Mouse (Mus musculus) stomach, embryonic 16.5 days (tissue): ENCODE data around the gene Tm4sf20. TPM values are rescaled to one million over a fixed set of nuclear protein-coding genes. Genes with fewer than 3 reads are reported as not detected.

Experiments used
- ATAC-seq: fragments of 200-750 bp; cut with Nextera tagmentation; 2 replicates; pipeline ENCODE4 v1.8.0; 2017; ENCODE audit warnings: moderate number of reproducible peaks, moderate TSS enrichment; ENCODE audit not compliant: insufficient read depth, low FRiP score
- H3K27ac ChIP-seq: fragments of 300-500 bp; sonication (generic); 2 replicates; pipeline ENCODE4 v1.5.1; 2014; ENCODE audit warnings: low read length
- H3K27me3 ChIP-seq: fragments of 300-500 bp; sonication (generic); 2 replicates; pipeline ENCODE4 v1.6.1; 2014; ENCODE audit warnings: low read length, control low read depth, mixed read lengths; ENCODE audit not compliant: control insufficient read depth, insufficient read depth
- H3K36me3 ChIP-seq: fragments of 300-500 bp; sonication (generic); 2 replicates; pipeline ENCODE4 v1.6.1; 2014; ENCODE audit warnings: low read length; ENCODE audit not compliant: control insufficient read depth, insufficient read depth
- H3K4me1 ChIP-seq: fragments of 300-500 bp; sonication (generic); 2 replicates; pipeline ENCODE4 v1.6.1; 2014; ENCODE audit warnings: low read length, control low read depth, mixed read lengths; ENCODE audit not compliant: control insufficient read depth, insufficient read depth
- H3K4me2 ChIP-seq: fragments of 300-500 bp; sonication (generic); 2 replicates; pipeline ENCODE4 v1.6.1; 2014; ENCODE audit warnings: low read depth, low read length, mixed read lengths
- H3K4me3 ChIP-seq: fragments of 300-500 bp; sonication (generic); replicated peaks from 2 replicates; pipeline ENCODE4 v1.5.1; 2014; ENCODE audit warnings: mild to moderate bottlenecking, low read length
- H3K9ac ChIP-seq: fragments of 300-500 bp; sonication (generic); 2 replicates; pipeline ENCODE4 v1.6.1; 2014; ENCODE audit warnings: low read length
- H3K9me3 ChIP-seq: fragments of 300-500 bp; sonication (generic); replicated peaks from 2 replicates; pipeline ENCODE4 v1.6.1; 2016; ENCODE audit warnings: low read length, control low read depth; ENCODE audit not compliant: control insufficient read depth
- WGBS: fragments of 180-500 bp; shearing (Covaris S2); extraction: QIAGEN DNeasy Blood & Tissue Kit; methylation state at CpG from one replicate; pipeline ENCODE4 v1.1.7; 2014; 5-methylcytosine and 5-hydroxymethylcytosine counted together
- polyA plus RNA-seq: library from polyadenylated mRNA; unstranded; fragments of >200 nt; fragmentation: Nextera tagmentation; extraction: Ambion mirVana; gene quantifications from 2 replicates; pipeline ENCODE4 v1.2.1, GENCODE M21; 2015

The Tm4sf20 gene
- polyA plus RNA-seq, 1 experiment from 2014 or later, result 21.3 TPM

- peak; percentile 70; the same call in 1 of the 2 replicates for ATAC-seq
- Histone ChIP-seq H3K27ac (peak overlapping the region; percentile 27; the same call in 1 of the 2 replicates), H3K27me3 (no peaks in the 10 kb centered on the region), H3K36me3 (0 out of 2 replicates have a peak, but pooled peaks cover 4% of the 10 kb centered on the region), H3K4me1 (no peaks in the 10 kb centered on the region), H3K9me3 (no peaks in the 10 kb centered on the region), H3K4me2 (no peak overlapping the region), H3K4me3 (no peak overlapping the region), H3K9ac (no peak overlapping the region)
- WGBS, result 47% methylated on average over 4 of the region's 4 CpGs
These were observed 1.6 kb downstream of the Tm4sf20 start for GRCm38 (mm10) chr1:82766641-82767040.

- H3K4me1 ChIP-seq, result no peaks in the 10 kb centered on the region
- 0 out of 2 replicates have a peak, but pooled peaks cover 6% of the 10 kb centered on the region for H3K36me3 ChIP-seq
- no peak overlapping the region; the same call in 1 of the 2 replicates for H3K27ac ChIP-seq
- no peak for ATAC-seq
- no peak overlapping the region for H3K4me3 ChIP-seq
- H3K27me3 ChIP-seq, result no peaks in the 10 kb centered on the region
- no peak overlapping the region for H3K9ac ChIP-seq
- H3K9me3 ChIP-seq, result no peaks in the 10 kb centered on the region
- 49% methylated on average over 1 of the region's 1 CpGs for WGBS
- no peak overlapping the region for H3K4me2 ChIP-seq
These were observed 2.0 kb downstream of the Tm4sf20 start for GRCm38 (mm10) chr1:82766227-82766626.

DNA sequence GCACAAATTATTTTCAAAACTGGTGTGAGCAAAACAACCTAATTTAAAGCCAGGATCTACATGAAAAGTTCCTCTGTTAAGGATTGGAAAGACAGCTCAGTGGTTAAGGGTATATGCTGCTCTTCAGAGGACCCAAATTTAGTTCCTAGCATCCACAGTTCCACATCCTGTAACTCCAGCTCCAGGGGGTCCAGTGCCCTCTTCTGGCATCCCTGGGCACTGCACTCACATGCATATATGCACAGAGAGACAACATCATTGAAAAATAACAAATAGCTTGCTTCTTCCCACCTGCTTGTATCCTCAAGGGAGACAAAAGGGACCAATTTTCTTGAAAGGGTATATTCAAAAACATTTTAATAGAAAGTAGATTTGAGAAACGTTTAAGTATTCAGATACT lies 6.0 kb downstream of the Tm4sf20 start:
- WGBS, result 85% methylated on average over 1 of the region's 1 CpGs
- Histone ChIP-seq H3K9ac (no peak overlapping the region), H3K27ac (no peak overlapping the region), H3K9me3 (no peaks in the 10 kb centered on the region), H3K4me3 (no peak overlapping the region), H3K27me3 (no peaks in the 10 kb centered on the region), H3K4me2 (no peak overlapping the region), H3K36me3 (0 out of 2 replicates have a peak, but pooled peaks cover 6% of the 10 kb centered on the region), H3K4me1 (no peaks in the 10 kb centered on the region)
- no peak for ATAC-seq

- Histone ChIP-seq H3K27me3 (no peaks in the 10 kb centered on the region), H3K4me3 (no peak overlapping the region), H3K27ac (no peak overlapping the region), H3K36me3 (0 out of 2 replicates have a peak, but pooled peaks cover 6% of the 10 kb centered on the region), H3K9ac (no peak overlapping the region), H3K9me3 (no peaks in the 10 kb centered on the region), H3K4me1 (no peaks in the 10 kb centered on the region), H3K4me2 (no peak overlapping the region)
- ATAC-seq, result no peak
- WGBS, result 85% methylated on average over 8 of the region's 8 CpGs
These were observed 6.6 kb downstream of the Tm4sf20 start for GRCm38 (mm10) chr1:82761454-82762169.

GRCm38 (mm10) chr1:82759520-82759919 lies 8.7 kb downstream of the Tm4sf20 start:
- WGBS, result 91% methylated on average over 1 of the region's 1 CpGs

GRCm38 (mm10) chr1:82747714-82748452 lies 20.4 kb downstream of the Tm4sf20 start:
- Histone ChIP-seq H3K4me2 (no peak overlapping the region), H3K4me3 (no peak overlapping the region), H3K9ac (no peak overlapping the region), H3K27ac (no peak overlapping the region), H3K36me3 (no peaks in the 10 kb centered on the region), H3K9me3 (no peaks in the 10 kb centered on the region), H3K4me1 (no peaks in the 10 kb centered on the region), H3K27me3 (no peaks in the 10 kb centered on the region)
- ATAC-seq, result no peak
- 86% methylated on average over 2 of the region's 2 CpGs for WGBS

More at GRCm38 (mm10) chr1:82759520-82759919, 8.7 kb downstream of the Tm4sf20 start:
- H3K9me3 ChIP-seq, result no peaks in the 10 kb centered on the region
- H3K27ac ChIP-seq, result no peak overlapping the region
- no peaks in the 10 kb centered on the region for H3K27me3 ChIP-seq
- ATAC-seq, result no peak
- H3K4me2 ChIP-seq, result no peak overlapping the region
- H3K4me1 ChIP-seq, result no peaks in the 10 kb centered on the region
- 0 out of 2 replicates have a peak, but pooled peaks cover 6% of the 10 kb centered on the region for H3K36me3 ChIP-seq
- H3K4me3 ChIP-seq, result no peak overlapping the region
- no peak overlapping the region for H3K9ac ChIP-seq

DNA sequence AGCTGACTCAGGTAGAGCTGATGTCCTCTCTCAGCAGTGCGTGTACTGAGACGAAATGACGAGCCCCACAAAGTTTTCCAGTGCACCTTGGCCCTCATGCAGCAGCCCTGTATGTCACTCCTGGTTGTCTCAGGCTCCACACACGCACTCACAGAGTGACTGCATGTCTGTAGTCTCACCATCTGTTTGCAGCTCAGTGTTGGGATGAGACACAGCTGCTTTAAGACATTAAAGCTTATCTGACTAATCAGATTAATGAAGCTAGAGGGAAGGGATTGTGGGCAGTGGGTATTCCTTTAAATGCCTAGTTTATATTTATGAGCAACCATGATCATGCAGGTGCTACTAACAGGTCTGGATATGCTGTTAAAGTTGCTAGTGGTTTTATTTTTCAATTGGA lies 21.9 kb downstream of the Tm4sf20 start:
- WGBS, result 90% methylated on average over 4 of the region's 4 CpGs

DNA sequence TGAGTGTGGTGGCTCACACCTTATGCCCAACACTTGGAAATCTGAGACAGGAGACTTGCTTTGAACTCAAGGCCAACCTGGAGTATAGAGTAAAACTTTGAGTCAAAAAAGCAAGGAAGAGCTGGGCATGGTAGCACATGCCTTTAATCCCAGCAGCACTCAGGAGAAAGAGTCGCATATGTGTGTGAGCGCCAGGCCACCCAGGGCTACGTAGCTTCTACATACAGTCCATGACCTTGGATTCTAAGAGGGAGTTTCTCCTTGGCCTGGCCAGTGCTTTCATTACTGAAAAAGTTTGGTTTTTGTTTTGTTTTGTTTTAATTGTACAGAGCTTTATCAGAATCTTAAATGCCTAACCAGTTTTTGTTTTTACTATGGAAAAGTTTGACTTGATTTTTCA lies 24.3 kb downstream of the Tm4sf20 start:
- H3K9ac ChIP-seq, result no peak overlapping the region
- ATAC-seq, result no peak

More for the DNA sequence above, 21.9 kb downstream of the Tm4sf20 start:
- Histone ChIP-seq H3K27me3 (no peaks in the 10 kb centered on the region), H3K4me2 (no peak overlapping the region), H3K4me1 (no peaks in the 10 kb centered on the region), H3K9me3 (no peaks in the 10 kb centered on the region), H3K9ac (no peak overlapping the region), H3K36me3 (no peaks in the 10 kb centered on the region), H3K4me3 (no peak overlapping the region), H3K27ac (no peak overlapping the region)
- ATAC-seq, result no peak

GRCm38 (mm10) chr1:82741539-82741938 lies 26.7 kb downstream of the Tm4sf20 start:
- no peak overlapping the region for H3K4me3 ChIP-seq
- no peaks in the 10 kb centered on the region for H3K4me1 ChIP-seq
- no peaks in the 10 kb centered on the region for H3K27me3 ChIP-seq
- H3K9ac ChIP-seq, result no peak overlapping the region
- WGBS, result 85% methylated on average over 7 of the region's 7 CpGs
- no peaks in the 10 kb centered on the region for H3K36me3 ChIP-seq
- no peak overlapping the region for H3K27ac ChIP-seq
- H3K4me2 ChIP-seq, result no peak overlapping the region
- H3K9me3 ChIP-seq, result no peaks in the 10 kb centered on the region
- no peak for ATAC-seq

More for the DNA sequence above, 24.3 kb downstream of the Tm4sf20 start:
- Histone ChIP-seq H3K27ac (no peak overlapping the region), H3K27me3 (no peaks in the 10 kb centered on the region), H3K9me3 (no peaks in the 10 kb centered on the region), H3K36me3 (no peaks in the 10 kb centered on the region), H3K4me1 (no peaks in the 10 kb centered on the region), H3K4me2 (no peak overlapping the region), H3K4me3 (no peak overlapping the region)
- 88% methylated on average over 3 of the region's 3 CpGs for WGBS
